Mouse (Mus musculus): ENCODE data around the gene Tmc6.

- no peak for TF ChIP-seq POLR2A (IDR thresholded peaks at IDR 0.05; ENCODE audit: borderline replicate concordance, extremely low read depth, insufficient read depth, insufficient read length, poor library complexity, severe bottlenecking)
- TF ChIP-seq CTCF (IDR thresholded peaks at IDR 0.05; ENCODE audit: borderline replicate concordance, extremely low read depth, insufficient read depth, insufficient read length), result no peak
Measured at GRCm38 (mm10) chr11:117755891-117756290, 26.1 kb downstream of the Tmc6 start.

All from brain, embryonic 14.5 days (tissue).